Mouse (Mus musculus): ENCODE measurements around the gene Gm6482. TPM values are rescaled to one million over a fixed set of nuclear protein-coding genes. Genes with fewer than 3 reads are reported as not detected.
"Not testable (repeated sequence)": the region's sequence is repeated elsewhere in the genome, so short reads cannot be mapped to it uniquely, and the experiment has no call there.

Gm6482 gene
- not detected in 2 replicates for total RNA-seq (2012; rRNA removed)

DNA sequence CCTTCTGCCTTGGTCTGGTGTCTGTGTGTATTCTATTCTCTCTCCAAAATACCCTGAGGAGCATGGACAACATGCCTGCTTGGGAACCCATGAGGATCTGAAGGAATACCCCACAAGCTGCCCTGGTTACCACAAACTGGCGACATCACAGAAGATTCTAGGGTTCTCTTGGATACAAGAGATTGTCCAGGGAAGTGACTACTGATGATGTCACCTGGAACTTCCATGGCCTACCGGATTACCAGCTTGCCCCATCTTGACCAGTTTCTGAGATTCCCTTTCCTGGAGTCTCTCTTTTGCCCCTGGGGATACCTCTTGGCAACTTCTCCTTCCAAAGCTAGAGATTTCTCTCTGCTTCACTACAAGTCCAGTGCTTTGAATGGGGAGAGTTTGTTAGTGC lies at the start of gene Gm6482:
TSS of gene Gm6482 (minus strand) at position 101 of the 400 bp plus-strand sequence.
- H3K4me3 ChIP-seq (ENCODE audit: insufficient read depth in 1 of 2, low read depth in 1 of 2, low read length in 2 of 2, poor library complexity in 1 of 2, severe bottlenecking in 1 of 2); H3K4me1 ChIP-seq (ENCODE audit: control insufficient read depth in 2 of 2, insufficient read depth in 2 of 2, low read length in 2 of 2, poor library complexity in 1 of 2); H3K9me3 ChIP-seq (ENCODE audit: control insufficient read depth, insufficient read depth, low read depth, low read length); H3K9ac ChIP-seq (ENCODE audit: insufficient read depth, low read depth, low read length, poor library complexity, severe bottlenecking); DNase-seq (ENCODE audit: low read depth, low spot score); H3K27ac ChIP-seq (ENCODE audit: insufficient read depth, low read depth, low read length, poor library complexity, severe bottlenecking); in situ Hi-C loops (cut with MboI; ENCODE audit: low sequenced_read_pairs in 2 of 2, unreplicated experiment in 2 of 2); H3K36me3 ChIP-seq (ENCODE audit: control insufficient read depth, insufficient read depth, low read length, poor library complexity, severe bottlenecking): not testable (repeated sequence)

- H3K4me1 ChIP-seq (ENCODE audit: control insufficient read depth in 2 of 2, insufficient read depth in 2 of 2, low read length in 2 of 2, poor library complexity in 1 of 2); H3K9me3 ChIP-seq (ENCODE audit: control insufficient read depth, insufficient read depth, low read depth, low read length); H3K4me3 ChIP-seq (ENCODE audit: insufficient read depth in 1 of 2, low read depth in 1 of 2, low read length in 2 of 2, poor library complexity in 1 of 2, severe bottlenecking in 1 of 2); H3K36me3 ChIP-seq (ENCODE audit: control insufficient read depth, insufficient read depth, low read length, poor library complexity, severe bottlenecking); DNase-seq (ENCODE audit: low read depth, low spot score); H3K9ac ChIP-seq (ENCODE audit: insufficient read depth, low read depth, low read length, poor library complexity, severe bottlenecking); in situ Hi-C loops (cut with MboI; ENCODE audit: low sequenced_read_pairs in 2 of 2, unreplicated experiment in 2 of 2); H3K27ac ChIP-seq (ENCODE audit: insufficient read depth, low read depth, low read length, poor library complexity, severe bottlenecking): not testable (repeated sequence)
Measured at GRCm38 (mm10) chr14:41453418-41453817, 45.3 kb upstream of the Gm6482 start, which contains the start of gene Gm7954. TSS of gene Gm7954 (minus strand) at chr14:41453518.

- DNase-seq (ENCODE audit: low read depth, low spot score); in situ Hi-C loops (cut with MboI; ENCODE audit: low sequenced_read_pairs in 2 of 2, unreplicated experiment in 2 of 2): not testable (repeated sequence)
- peak overlapping the region in 1 of 2 experiments; percentile 21; a peak in 1 of 4 replicates for H3K4me3 ChIP-seq (ENCODE audit: insufficient read depth in 1 of 2, low read depth in 1 of 2, low read length in 2 of 2, poor library complexity in 1 of 2, severe bottlenecking in 1 of 2)
Measured at GRCm38 (mm10) chr14:41425393-41426075, 17.5 kb upstream of the Gm6482 start.

DNA sequence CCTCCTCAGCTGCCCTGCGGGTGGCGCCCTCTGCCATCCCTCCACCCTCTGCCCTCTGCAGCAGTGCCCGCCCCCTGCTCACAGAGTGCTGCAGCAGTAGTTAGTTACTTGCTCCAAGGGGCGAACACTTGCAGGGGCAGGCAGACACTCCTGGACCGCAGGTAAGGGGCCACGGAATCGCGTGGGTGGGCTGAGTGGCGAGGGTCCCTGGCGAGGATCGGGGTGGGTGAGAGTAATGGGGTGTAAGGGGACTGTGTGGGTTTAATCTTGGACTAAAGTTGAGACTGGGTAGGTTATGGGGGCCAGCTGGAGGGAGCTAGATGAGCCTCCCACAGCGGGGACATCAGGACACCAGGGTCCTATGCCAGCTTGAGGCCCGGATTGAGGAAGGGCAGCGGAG lies 16.6 kb upstream of the Gm6482 start:
- DNase-seq (ENCODE audit: low read depth, low spot score); H3K9me3 ChIP-seq (ENCODE audit: control insufficient read depth, insufficient read depth, low read depth, low read length); H3K36me3 ChIP-seq (ENCODE audit: control insufficient read depth, insufficient read depth, low read length, poor library complexity, severe bottlenecking); H3K4me1 ChIP-seq (ENCODE audit: control insufficient read depth in 2 of 2, insufficient read depth in 2 of 2, low read length in 2 of 2, poor library complexity in 1 of 2); H3K27ac ChIP-seq (ENCODE audit: insufficient read depth, low read depth, low read length, poor library complexity, severe bottlenecking); H3K4me3 ChIP-seq (ENCODE audit: insufficient read depth in 1 of 2, low read depth in 1 of 2, low read length in 2 of 2, poor library complexity in 1 of 2, severe bottlenecking in 1 of 2); H3K9ac ChIP-seq (ENCODE audit: insufficient read depth, low read depth, low read length, poor library complexity, severe bottlenecking); in situ Hi-C loops (cut with MboI; ENCODE audit: low sequenced_read_pairs in 2 of 2, unreplicated experiment in 2 of 2): not testable (repeated sequence)

More at GRCm38 (mm10) chr14:41425393-41426075, 17.5 kb upstream of the Gm6482 start:
- not testable (repeated sequence) for H3K9ac ChIP-seq (ENCODE audit: insufficient read depth, low read depth, low read length, poor library complexity, severe bottlenecking); H3K36me3 ChIP-seq (ENCODE audit: control insufficient read depth, insufficient read depth, low read length, poor library complexity, severe bottlenecking); H3K9me3 ChIP-seq (ENCODE audit: control insufficient read depth, insufficient read depth, low read depth, low read length); H3K4me1 ChIP-seq (ENCODE audit: control insufficient read depth in 2 of 2, insufficient read depth in 2 of 2, low read length in 2 of 2, poor library complexity in 1 of 2); H3K27ac ChIP-seq (ENCODE audit: insufficient read depth, low read depth, low read length, poor library complexity, severe bottlenecking)

GRCm38 (mm10) chr14:41386279-41386678 lies 21.8 kb downstream of the Gm6482 start, which contains the start of gene Gm7945:
TSS of gene Gm7945 (minus strand) at chr14:41386379.
- H3K36me3 ChIP-seq (ENCODE audit: control insufficient read depth, insufficient read depth, low read length, poor library complexity, severe bottlenecking); H3K4me1 ChIP-seq (ENCODE audit: control insufficient read depth in 2 of 2, insufficient read depth in 2 of 2, low read length in 2 of 2, poor library complexity in 1 of 2); H3K9me3 ChIP-seq (ENCODE audit: control insufficient read depth, insufficient read depth, low read depth, low read length); H3K4me3 ChIP-seq (ENCODE audit: insufficient read depth in 1 of 2, low read depth in 1 of 2, low read length in 2 of 2, poor library complexity in 1 of 2, severe bottlenecking in 1 of 2); H3K27ac ChIP-seq (ENCODE audit: insufficient read depth, low read depth, low read length, poor library complexity, severe bottlenecking); in situ Hi-C loops (cut with MboI; ENCODE audit: low sequenced_read_pairs in 2 of 2, unreplicated experiment in 2 of 2); DNase-seq (ENCODE audit: low read depth, low spot score); H3K9ac ChIP-seq (ENCODE audit: insufficient read depth, low read depth, low read length, poor library complexity, severe bottlenecking): not testable (repeated sequence)

Other genes starting within 250 kb of the Gm6482 start
- gene Sftpd, start 223.1 kb downstream of the Gm6482 start, total RNA-seq (2012; rRNA removed) = 1.6 and 1.7 TPM in 2 replicates
- gene Gm2832, start 129.5 kb downstream of the Gm6482 start, total RNA-seq (2012; rRNA removed) = 0.31 and 0.48 TPM in 2 replicates
- gene Gm5798, start 59.7 kb downstream of the Gm6482 start, total RNA-seq (2012; rRNA removed) = 0.40 TPM in 1 of 2 replicates, not detected in the other
- not detected in 2 replicates for gene Gm7945, start 21.9 kb downstream of the Gm6482 start, total RNA-seq (2012; rRNA removed)
- gene Gm7954, start 45.2 kb upstream of the Gm6482 start, total RNA-seq (2012; rRNA removed) = not detected in 2 replicates
- not detected in 2 replicates for gene Gm3486, start 81.2 kb upstream of the Gm6482 start, total RNA-seq (2012; rRNA removed)
- gene Gm7970, start 147.3 kb upstream of the Gm6482 start, total RNA-seq (2012; rRNA removed) = not detected in 2 replicates
- gene 1700049E17Rik2, start 164.9 kb upstream of the Gm6482 start, total RNA-seq (2012; rRNA removed) = not detected in 2 replicates
- gene Gm3072, start 216.3 kb upstream of the Gm6482 start, total RNA-seq (2012; rRNA removed) = not detected in 2 replicates
- gene Gm3676, start 238.2 kb upstream of the Gm6482 start, total RNA-seq (2012; rRNA removed) = not detected in 2 replicates

Data from ES-E14 (cell line).